Mouse (Mus musculus) limb, embryonic 11.5 days (tissue): ENCODE data around the gene Senp8. TPM values are rescaled to one million over a fixed set of nuclear protein-coding genes. Genes with fewer than 3 reads are reported as not detected.

Experiments
- polyA plus RNA-seq: library from polyadenylated mRNA; unstranded; fragments of >200 nt; fragmentation: Nextera tagmentation; extraction: Ambion mirVana; gene quantifications from 2 replicates; pipeline ENCODE4 v1.2.1, GENCODE M21; 2014

Gene Senp8
- polyA plus RNA-seq, 1 experiment from 2014 or later: 20.1 TPM

Other genes starting within 250 kb of the Senp8 start
- 47.1 and 49.5 TPM in 2 replicates for gene Hexa, start 211.2 kb downstream of the Senp8 start, polyA plus RNA-seq
- gene Tmem202, start 210.9 kb downstream of the Senp8 start, polyA plus RNA-seq: 0.13 and 0.28 TPM in 2 replicates
- not detected in 2 replicates for gene Celf6, start 172.8 kb downstream of the Senp8 start, polyA plus RNA-seq
- gene Parp6, start 133.4 kb downstream of the Senp8 start, polyA plus RNA-seq: 28.2 and 29.7 TPM in 2 replicates
- 1,975 and 1,999 TPM in 2 replicates for gene Pkm, start 94.3 kb downstream of the Senp8 start, polyA plus RNA-seq
- gene Gramd2, start 70.6 kb downstream of the Senp8 start, polyA plus RNA-seq: 0.20 and 0.27 TPM in 2 replicates
- gene Myo9a, start 186 bp upstream of the Senp8 start, polyA plus RNA-seq: 14.1 and 17.7 TPM in 2 replicates
- 0.71 and 1.1 TPM in 2 replicates for gene Nr2e3, start 209.9 kb upstream of the Senp8 start, polyA plus RNA-seq